Mouse (Mus musculus) testis, adult 2 months (tissue): Measurements from ENCODE around the gene Rubcnl.

Experiments
- CTCF ChIP-seq: fragments of 200-500 bp; IDR thresholded peaks from 2 replicates; pipeline ENCODE4 v1.5.1; 2012; ENCODE audit warnings: low read depth, mild to moderate bottlenecking, inconsistent platforms, low read length, moderate library complexity; ENCODE audit not compliant: control insufficient read depth, insufficient read depth, insufficient replicate concordance
- POLR2A ChIP-seq: fragments of 200-500 bp; IDR thresholded peaks from 2 replicates; pipeline ENCODE4 v1.6.1; 2012; ENCODE audit warnings: low read depth, mild to moderate bottlenecking, inconsistent platforms, low read length, moderate library complexity; ENCODE audit not compliant: control insufficient read depth

DNA sequence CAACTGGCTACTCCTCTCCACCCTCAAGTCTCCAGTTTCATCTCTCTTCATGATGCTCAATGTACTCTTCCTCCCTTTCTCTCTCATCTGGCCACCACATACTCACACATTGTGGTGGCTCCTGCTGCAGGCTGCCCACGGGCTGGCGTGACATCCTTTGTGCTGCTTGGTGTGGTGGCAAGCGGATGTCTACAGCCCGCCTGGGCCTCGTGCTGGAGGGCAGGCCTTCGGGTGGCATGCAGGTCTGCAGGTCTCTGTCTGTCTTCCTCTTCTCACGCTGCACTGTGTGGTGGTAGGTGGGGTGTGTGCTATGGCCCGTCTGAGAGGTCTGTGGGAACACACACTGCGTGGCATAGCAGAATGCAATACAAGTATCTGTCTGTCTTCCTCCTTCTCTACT, 6.7 kb downstream of the Rubcnl start:
- TF ChIP-seq POLR2A = no peak
- TF ChIP-seq CTCF = no peak
